Mouse (Mus musculus) liver, embryonic 13.5 days (tissue): ENCODE results near the gene Utp14a. TPM values are rescaled to one million over a fixed set of nuclear protein-coding genes. Genes with fewer than 3 reads are reported as not detected.

Experiments used
- ATAC-seq: fragments of 200-750 bp; cut with Nextera tagmentation; 2 replicates; pipeline ENCODE4 v1.8.0; 2017; ENCODE audit warnings: low read depth, mild to moderate bottlenecking, moderate number of reproducible peaks, moderate library complexity
- DNase-seq: peaks from one replicate; pipeline ENCODE4 v3.0.0; 2022
- H3K27ac ChIP-seq: fragments of 300-500 bp; sonication (generic); 2 replicates; pipeline ENCODE4 v1.5.1; 2015; ENCODE audit warnings: moderate library complexity, mild to moderate bottlenecking, inconsistent platforms
- H3K27me3 ChIP-seq: fragments of 300-500 bp; sonication (generic); 2 replicates; pipeline ENCODE4 v1.6.1; 2015; ENCODE audit warnings: mild to moderate bottlenecking, inconsistent platforms
- H3K36me3 ChIP-seq: fragments of 300-500 bp; sonication (generic); 2 replicates; pipeline ENCODE4 v1.6.1; 2015; ENCODE audit warnings: mild to moderate bottlenecking, inconsistent platforms
- H3K4me1 ChIP-seq: fragments of 300-500 bp; sonication (generic); replicated peaks from 2 replicates; pipeline ENCODE4 v1.6.1; 2015; ENCODE audit warnings: inconsistent platforms
- H3K4me2 ChIP-seq: fragments of 300-500 bp; sonication (generic); 2 replicates; pipeline ENCODE4 v1.6.1; 2015; ENCODE audit warnings: inconsistent platforms, mild to moderate bottlenecking, moderate library complexity
- H3K4me3 ChIP-seq: fragments of 300-500 bp; sonication (generic); replicated peaks from 2 replicates; pipeline ENCODE4 v1.5.1; 2015; ENCODE audit warnings: mild to moderate bottlenecking, inconsistent platforms
- H3K9ac ChIP-seq: fragments of 300-500 bp; sonication (generic); 2 replicates; pipeline ENCODE4 v1.6.1; 2015; ENCODE audit warnings: mild to moderate bottlenecking, inconsistent platforms
- H3K9me3 ChIP-seq: fragments of 300-500 bp; sonication (generic); replicated peaks from 2 replicates; pipeline ENCODE4 v1.6.1; 2016; ENCODE audit warnings: inconsistent platforms
- WGBS: fragments of 180-500 bp; shearing (Covaris S2); methylation state at CpG from one replicate; pipeline ENCODE4 v1.1.7; 2015; ENCODE audit not compliant: insufficient replicate concordance; 5-methylcytosine and 5-hydroxymethylcytosine counted together
- polyA plus RNA-seq: library from polyadenylated mRNA; unstranded; fragments of >200 nt; fragmentation: Nextera tagmentation; extraction: Ambion mirVana; gene quantifications from 2 replicates; pipeline ENCODE4 v1.2.1, GENCODE M21; 2015

The Utp14a gene
- polyA plus RNA-seq, 1 experiment from 2014 or later = 16.6 TPM

DNA sequence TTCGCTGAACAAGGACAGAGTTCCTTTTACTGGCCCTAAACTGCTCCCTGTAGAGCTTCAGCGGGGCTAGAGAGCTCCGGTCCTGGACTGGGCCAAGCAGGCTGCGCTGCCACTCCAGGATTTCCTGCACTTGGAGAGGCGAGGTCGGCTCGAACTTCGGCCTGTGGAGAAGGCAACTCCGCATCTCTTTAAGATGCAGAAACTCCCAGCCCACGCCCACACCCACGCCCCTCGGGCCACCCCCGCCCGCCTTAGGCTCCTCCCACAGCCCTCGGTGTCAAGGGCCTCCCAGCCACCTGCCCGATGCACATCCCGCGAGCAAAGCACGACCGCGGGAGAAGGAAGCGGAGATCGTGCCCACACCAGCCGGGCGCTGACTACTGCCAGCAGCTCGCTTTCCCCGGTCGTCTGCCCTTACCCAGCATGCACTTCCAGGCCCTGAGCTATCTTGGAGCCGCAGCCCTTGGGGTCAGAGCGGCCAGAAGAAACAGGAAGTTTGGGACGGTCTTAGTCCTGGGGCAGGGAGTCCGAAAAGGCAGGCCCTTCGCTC lies 57.9 kb downstream of the Utp14a start:
- Histone ChIP-seq H3K4me3 (peak overlapping the region; percentile 58), H3K9ac (peak overlapping the region; percentile 74), H3K4me1 (peaks cover 85% of the 10 kb centered on the region), H3K36me3 (no peaks in the 10 kb centered on the region), H3K9me3 (no peaks in the 10 kb centered on the region), H3K27me3 (no peaks in the 10 kb centered on the region), H3K27ac (peak overlapping the region; percentile 90), H3K4me2 (peak overlapping the region; percentile 78)
- ATAC-seq (peak; percentile 86), DNase-seq (peak; percentile 87)
- 9% methylated on average over 33 of the region's 33 CpGs for WGBS

DNA sequence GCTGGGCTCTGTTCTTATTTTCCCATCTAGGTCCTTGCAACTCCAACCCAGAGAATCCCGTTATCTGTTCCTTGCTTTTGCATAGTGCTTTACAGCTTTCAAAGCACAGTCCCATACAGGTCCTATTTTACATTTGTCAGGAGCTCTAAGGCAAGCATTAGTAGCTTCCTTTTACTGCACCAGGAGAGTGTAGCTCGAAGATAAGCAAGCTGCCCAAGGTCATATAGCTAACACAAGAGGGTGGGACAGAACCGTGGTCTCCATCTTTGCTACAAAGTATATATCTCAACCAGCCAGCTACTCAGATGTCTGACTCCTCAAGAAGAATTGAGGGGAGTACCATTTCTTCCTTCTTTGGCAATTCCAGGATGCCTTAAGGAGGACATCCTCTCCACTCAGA lies 60.8 kb downstream of the Utp14a start:
- H3K27me3 ChIP-seq = no peaks in the 10 kb centered on the region
- H3K9ac ChIP-seq = peak overlapping the region; percentile 17; the same call in 1 of the 2 replicates
- peaks cover 57% of the 10 kb centered on the region for H3K4me1 ChIP-seq
- peak overlapping the region; percentile 77 for H3K27ac ChIP-seq
- no peaks in the 10 kb centered on the region for H3K9me3 ChIP-seq
- peak overlapping the region; percentile 37 for H3K4me2 ChIP-seq
- WGBS = 22% methylated on average over 3 of the region's 3 CpGs
- ATAC-seq (peak; percentile 35), DNase-seq (peak; percentile 9)
- H3K36me3 ChIP-seq = no peaks in the 10 kb centered on the region
- no peak overlapping the region for H3K4me3 ChIP-seq

DNA sequence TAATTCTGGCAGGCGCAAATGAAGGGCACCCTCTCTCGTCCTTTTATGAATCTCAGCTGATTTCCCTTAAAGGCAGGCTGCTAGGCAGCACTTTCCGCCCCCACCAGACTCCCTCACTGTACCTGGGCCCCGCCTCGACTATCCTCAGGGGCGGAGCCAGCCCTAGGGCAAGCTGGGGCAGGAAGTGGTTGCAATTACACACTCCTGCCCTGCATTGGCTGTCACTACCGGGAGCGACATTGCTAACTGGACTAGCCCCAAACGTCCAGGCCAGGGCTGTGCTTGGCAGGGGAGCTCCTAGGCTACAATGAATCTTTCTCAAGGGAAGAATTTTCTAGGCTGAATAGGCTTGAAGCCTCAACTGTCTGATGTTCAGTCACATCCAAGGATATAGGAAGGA lies 61.5 kb downstream of the Utp14a start:
- peak overlapping the region; percentile 37 for H3K4me2 ChIP-seq
- ATAC-seq = peak; percentile 58
- H3K4me3 ChIP-seq = no peak overlapping the region
- WGBS = 11% methylated on average over 9 of the region's 9 CpGs
- no peaks in the 10 kb centered on the region for H3K9me3 ChIP-seq
- peak; percentile 31 for DNase-seq
- H3K27me3 ChIP-seq = no peaks in the 10 kb centered on the region
- H3K9ac ChIP-seq = peak overlapping the region; percentile 36; the same call in 1 of the 2 replicates
- H3K4me1 ChIP-seq = peaks cover 50% of the 10 kb centered on the region
- H3K27ac ChIP-seq = peak overlapping the region; percentile 77
- no peaks in the 10 kb centered on the region for H3K36me3 ChIP-seq

Other genes starting within 250 kb of the Utp14a start
- 0.10 and 0.13 TPM in 2 replicates for gene Apln, start 222.0 kb upstream of the Utp14a start, polyA plus RNA-seq
- gene Xpnpep2, start 148.1 kb upstream of the Utp14a start, polyA plus RNA-seq = 0.10 TPM in 1 of 2 replicates, not detected in the other
- gene Sash3, start 110.4 kb upstream of the Utp14a start, polyA plus RNA-seq = 6.6 and 6.7 TPM in 2 replicates
- gene Zdhhc9, start 48.0 kb upstream of the Utp14a start, polyA plus RNA-seq = 2.0 and 2.4 TPM in 2 replicates
- gene Bcorl1, start 84.5 kb downstream of the Utp14a start, polyA plus RNA-seq = 2.8 TPM in 2 replicates
- gene Elf4, start 206.3 kb downstream of the Utp14a start, polyA plus RNA-seq = 1.8 and 2.2 TPM in 2 replicates